Mouse (Mus musculus): Measurements from ENCODE around the gene Slc6a17.

Slc6a17 gene

DNA sequence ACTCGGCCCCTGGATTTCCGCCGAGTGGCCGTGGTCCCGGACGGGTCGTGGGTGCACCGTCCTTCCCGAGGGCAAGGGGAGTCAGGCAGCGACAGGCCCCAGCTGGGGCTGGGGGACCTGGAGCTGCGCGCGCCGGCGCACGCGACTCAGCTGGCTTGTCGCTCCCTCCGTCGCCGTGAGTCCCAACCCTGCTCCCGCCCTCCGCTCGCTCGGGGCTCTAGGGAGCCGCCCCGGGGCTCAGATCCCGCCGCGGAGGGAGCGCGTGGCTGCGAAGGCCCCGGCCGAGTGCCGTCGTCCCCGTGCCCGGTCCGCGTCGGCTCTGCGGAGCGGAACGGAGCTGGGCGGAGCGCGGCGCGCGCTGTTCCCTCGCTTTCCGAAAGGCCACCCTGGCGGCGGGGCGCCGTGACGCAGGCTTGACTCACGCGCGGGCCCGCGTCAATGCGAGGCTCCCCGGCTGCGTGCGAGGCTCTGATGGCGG is at the start of gene Slc6a17:
Gene Slc6a17, minus strand, starts transcription at position 388 of the 478 bp plus-strand sequence.
- no peak for TF ChIP-seq GATA4 (IDR thresholded peaks at IDR 0.05; ENCODE audit: insufficient replicate concordance, low read length)

DNA sequence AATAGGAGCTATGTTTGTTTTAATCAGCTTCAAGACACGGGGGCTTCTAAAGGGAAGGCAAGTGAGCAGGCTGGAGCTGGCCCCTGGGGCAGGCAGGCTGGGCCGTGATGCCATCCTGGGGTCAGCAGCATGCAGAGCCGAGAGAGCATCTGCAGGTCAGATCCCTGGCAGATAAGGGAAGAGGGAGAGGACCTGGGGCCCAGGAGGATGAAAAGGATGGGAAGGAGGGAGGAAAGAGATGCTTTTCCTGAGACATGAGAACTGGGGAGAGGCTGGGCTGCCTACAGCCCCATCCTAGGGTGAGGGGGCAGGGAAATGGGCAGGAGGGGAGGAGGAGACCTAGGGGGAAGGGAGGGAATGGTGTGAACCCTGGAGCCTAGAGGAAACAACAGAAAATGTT is 47.5 kb upstream of the Slc6a17 start:
- TF ChIP-seq GATA4 (IDR thresholded peaks at IDR 0.05; ENCODE audit: insufficient replicate concordance, low read length) = no peak

DNA sequence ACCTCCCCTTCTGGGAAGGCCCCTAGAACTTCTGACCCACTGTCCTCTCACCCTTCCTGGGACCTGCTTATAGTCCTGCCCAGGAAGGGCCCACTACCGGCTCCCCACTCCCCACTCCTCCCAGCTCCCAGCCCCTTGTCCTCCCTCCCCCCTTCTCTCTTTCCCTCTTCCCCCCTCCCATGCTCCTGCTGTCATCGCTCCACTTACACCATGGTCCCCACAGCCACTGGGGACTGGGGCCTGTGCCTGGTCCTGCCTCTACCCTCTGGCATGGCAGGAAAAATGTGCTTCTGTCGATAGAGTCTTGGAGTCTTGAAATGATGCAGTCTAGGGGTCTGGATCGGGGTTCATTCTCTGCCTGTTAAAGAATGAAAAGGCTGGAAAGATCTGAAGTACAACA is 46.1 kb upstream of the Slc6a17 start:
- no peak for TF ChIP-seq GATA4 (IDR thresholded peaks at IDR 0.05; ENCODE audit: insufficient replicate concordance, low read length)

DNA sequence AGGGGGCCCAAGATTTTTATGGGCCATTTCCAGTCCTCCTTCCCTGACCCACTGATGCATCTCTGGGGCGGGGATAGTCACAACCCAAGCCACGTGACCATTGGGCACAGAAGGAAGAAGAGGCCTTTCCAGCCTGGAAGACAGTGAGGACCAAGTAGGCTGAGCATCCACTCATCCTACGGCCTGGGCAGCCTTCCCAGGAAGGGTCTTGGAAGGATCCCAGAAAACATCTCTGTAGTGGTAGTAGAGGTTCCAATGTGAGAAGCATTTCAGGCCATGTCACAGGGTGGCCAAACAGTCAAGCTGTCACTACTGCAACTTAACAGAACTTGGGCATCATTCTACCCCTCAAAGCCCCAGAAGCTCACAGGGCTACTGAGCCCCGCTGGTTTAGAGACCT is 44.8 kb upstream of the Slc6a17 start:
- no peak for TF ChIP-seq GATA4 (IDR thresholded peaks at IDR 0.05; ENCODE audit: insufficient replicate concordance, low read length)

DNA sequence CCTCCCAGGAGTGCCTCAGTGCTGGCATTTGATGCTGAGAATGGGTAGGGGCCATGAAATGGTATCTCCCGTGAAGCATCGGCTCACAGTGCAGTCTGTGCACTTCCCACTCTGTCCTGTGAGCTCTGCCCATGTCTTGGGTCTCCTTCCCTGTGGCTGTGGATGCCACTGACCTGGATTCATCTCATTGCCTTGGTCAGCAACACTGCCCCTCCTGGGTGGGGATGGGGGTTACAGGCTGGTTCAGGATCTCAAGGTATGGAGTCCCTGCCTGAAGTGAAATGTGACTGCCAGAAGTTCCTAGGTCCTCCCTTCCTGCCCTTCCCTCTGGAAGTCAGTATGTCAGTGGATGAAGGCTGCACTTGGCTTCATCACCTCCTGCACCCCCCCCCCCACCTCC is 44.3 kb upstream of the Slc6a17 start:
- no peak for TF ChIP-seq GATA4 (IDR thresholded peaks at IDR 0.05; ENCODE audit: insufficient replicate concordance, low read length)

DNA sequence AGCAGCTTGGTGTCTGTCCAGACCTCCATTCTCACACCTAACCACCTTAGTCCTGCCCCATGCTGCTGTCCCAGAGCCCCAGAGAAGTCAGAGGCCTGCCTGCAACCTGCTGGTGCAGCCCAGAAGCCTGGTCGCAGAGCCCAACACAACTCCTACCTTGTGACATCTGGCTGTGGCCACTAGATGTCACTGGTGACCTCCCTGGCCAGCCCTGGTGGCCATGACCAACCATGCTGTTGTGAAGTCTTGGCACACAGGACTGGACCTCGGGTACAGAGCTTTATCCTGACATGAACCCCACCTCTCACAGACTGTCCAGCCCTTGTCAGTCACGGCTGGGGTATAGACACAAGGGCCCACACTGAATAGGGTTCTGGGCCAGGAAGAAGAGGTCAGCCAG is 41.4 kb upstream of the Slc6a17 start:
- no peak for TF ChIP-seq GATA4 (IDR thresholded peaks at IDR 0.05; ENCODE audit: insufficient replicate concordance, low read length)

DNA sequence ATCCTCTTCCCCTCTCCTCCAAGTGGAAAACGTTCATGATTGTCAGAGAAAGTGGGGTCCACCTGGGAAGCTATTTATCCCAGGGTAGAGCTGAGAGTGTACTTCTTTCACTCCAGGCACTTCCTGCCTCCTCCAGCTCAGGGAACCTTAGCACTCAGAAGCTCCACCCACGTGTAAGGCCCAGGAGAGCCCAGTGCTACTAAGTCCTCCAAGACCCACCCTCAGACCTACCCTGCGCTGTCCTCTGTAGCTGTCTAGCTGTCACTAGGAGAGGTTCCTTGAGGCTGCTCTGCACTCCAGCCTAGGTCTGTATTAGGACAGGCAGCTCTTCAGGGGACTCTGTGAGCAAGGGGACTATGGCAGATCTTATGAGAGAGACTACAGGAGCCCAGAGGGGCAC is 40.9 kb upstream of the Slc6a17 start:
- TF ChIP-seq GATA4 (IDR thresholded peaks at IDR 0.05; ENCODE audit: insufficient replicate concordance, low read length) = no peak

DNA sequence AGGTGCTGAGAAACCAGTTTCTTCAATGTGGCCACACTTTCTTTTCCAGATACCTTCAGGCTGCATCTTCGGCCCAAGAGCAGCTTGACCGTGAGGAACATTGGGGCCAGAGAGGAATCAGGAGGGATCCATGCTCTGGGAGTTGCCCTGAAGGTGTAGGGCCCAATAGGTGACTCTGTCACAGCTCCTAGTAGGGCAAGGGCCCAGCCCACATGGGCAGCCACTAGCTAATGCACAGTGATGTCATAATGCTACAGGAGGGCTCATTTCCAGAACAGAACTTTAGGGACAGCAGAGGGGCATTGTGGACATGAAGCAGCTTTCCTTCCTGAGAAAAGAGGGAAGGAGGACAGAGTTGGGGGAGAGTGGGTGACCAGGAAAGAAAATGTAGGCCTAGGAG is 37.0 kb upstream of the Slc6a17 start, which contains the start of gene Ubl4b:
Gene Ubl4b, minus strand, starts transcription at position 232 of the 400 bp plus-strand sequence.
- no peak for TF ChIP-seq GATA4 (IDR thresholded peaks at IDR 0.05; ENCODE audit: insufficient replicate concordance, low read length)

DNA sequence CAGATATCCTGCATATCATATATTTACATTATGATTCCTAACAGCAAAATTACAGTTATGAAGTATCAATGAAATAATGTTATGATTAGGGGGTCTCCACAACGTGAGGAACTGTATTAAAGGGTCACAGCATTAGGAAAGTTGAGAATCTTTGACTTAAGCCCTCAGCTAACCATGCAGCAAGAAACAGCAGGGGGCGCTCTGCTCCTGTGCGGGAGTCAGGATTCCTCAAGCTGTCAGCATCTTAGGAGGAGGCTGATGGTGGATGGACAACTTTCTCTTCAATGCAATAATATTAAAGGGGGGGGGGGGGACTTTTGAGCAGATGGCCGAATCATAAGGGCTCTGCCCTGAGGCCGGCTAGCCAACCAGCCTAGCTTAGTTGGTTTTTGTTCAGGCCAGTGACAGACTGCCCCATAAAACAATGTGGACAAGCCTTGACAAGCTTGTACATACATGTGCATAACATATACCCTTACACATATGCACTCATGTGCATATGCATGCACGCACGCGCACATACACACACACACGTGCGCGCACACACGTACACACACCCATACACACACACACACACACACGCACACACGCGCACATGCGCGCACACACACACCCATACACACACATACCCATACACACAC is 32.7 kb upstream of the Slc6a17 start:
- TF ChIP-seq GATA4 (IDR thresholded peaks at IDR 0.05; ENCODE audit: insufficient replicate concordance, low read length) = no peak

DNA sequence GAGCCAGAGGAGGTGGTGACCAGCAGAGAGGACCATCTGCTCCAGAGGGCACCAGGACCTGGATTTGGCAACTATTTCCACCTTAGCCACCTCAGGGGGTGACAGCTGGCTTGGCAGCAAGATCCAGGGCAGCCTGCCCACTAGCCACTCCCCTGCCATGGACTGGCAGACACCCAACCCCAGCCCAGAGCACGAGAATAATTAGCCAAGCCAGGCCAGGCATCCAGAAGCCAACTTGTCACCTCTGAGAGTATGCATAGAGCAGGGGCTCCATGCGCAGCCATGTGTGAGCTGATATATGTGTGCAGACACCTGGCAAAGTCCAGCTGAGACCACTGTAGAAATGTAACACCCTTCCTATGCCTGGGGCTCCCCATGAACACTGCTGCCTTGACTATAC is 29.1 kb upstream of the Slc6a17 start:
- no peak for TF ChIP-seq GATA4 (IDR thresholded peaks at IDR 0.05; ENCODE audit: insufficient replicate concordance, low read length)

DNA sequence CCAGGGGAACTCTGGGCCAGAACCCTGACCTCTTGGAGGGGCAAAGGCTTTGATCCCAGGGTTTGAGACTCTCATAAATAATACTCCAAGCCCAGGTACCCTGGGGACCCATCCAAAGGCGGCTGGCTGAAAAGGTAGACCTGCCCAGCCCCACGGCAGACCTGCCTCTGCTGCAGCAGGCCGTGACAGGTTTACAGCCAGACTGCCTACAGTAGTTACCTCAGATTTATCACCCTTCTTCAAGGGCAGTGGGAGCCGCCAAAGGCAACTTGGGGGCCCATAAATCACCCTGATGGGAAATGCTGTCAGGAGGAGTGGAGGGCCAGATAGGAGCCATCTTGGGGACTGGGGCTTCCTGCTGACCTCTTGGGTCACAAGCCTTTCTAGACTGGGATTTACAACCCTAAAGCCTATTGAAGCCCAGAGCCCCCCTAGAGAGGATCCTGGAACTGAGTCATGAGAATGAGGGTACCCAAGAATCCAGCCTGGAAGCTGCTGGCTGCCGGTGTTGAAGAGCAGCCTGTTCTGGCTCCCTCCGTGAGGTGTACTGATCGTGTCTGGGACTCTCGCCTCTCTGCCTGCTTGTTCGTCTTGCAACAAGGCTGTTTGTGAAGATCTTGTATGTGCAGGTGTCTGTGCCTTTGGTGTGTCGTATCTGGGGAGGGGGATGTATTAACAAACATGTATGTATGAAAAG is 28.0 kb upstream of the Slc6a17 start:
- TF ChIP-seq GATA4 (IDR thresholded peaks at IDR 0.05; ENCODE audit: insufficient replicate concordance, low read length) = no peak

DNA sequence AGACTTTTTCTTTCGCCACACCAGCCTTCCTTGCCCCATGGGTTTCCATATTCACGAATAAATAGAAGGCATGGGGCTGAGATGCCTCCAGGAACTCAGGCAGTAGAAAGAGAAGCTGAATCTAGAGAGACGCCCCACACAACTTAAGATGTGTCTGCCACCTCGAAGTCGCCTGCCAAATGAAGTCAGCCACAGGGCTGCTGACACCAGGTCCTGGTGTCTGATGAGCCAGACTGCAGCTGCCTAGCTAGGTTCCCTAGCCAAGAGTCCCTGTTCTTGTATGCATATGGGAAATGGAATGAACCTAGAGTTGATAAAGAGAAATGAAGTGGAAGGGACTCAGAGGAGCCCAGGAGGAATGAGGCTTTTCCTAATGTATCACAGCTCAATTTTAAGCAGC is 27.5 kb upstream of the Slc6a17 start:
- TF ChIP-seq GATA4 (IDR thresholded peaks at IDR 0.05; ENCODE audit: insufficient replicate concordance, low read length) = no peak

DNA sequence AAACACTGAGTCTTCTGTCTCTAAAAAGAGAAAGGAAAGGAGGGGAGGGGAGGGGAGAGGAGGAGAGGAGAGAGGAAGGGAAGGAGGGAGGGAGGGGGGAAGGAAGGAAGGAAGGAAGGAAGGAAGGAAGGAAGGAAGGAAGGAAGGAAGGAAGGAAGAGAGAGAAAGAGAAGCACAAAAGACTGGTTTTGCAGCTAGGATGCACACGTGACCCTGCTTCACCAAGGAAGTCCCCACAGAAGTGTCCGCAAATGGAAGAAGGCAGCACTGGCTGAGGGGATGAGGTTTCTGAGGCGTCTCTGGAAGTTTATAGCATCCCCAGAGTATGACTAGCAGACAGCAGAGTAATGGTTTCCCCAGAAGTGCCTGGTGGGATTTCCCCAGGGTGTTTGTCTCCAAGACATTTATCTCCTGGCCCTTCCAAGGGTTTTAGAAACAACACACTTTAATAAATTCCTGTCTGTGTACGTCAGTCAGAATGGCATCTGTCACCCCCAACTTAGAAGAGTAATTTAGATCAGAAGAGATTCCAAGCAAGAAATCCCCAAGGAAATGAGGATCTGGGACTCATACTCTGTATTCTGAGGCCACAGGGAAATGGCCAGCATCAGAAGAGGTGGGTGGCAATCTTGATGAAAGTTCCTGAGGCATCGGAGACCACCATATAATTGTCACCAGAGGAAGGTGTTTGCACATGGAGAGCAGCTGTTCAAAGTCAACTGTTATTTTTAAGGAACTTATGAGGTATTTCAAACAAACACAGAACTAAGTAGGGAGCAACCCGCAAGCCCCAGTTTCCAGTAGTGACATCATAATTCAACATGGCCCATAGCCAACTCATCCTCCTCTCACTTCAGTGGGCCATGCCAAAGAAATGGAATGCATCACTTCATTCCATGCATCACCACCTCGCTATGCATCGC is 25.6 kb upstream of the Slc6a17 start:
- no peak for TF ChIP-seq GATA4 (IDR thresholded peaks at IDR 0.05; ENCODE audit: insufficient replicate concordance, low read length)

DNA sequence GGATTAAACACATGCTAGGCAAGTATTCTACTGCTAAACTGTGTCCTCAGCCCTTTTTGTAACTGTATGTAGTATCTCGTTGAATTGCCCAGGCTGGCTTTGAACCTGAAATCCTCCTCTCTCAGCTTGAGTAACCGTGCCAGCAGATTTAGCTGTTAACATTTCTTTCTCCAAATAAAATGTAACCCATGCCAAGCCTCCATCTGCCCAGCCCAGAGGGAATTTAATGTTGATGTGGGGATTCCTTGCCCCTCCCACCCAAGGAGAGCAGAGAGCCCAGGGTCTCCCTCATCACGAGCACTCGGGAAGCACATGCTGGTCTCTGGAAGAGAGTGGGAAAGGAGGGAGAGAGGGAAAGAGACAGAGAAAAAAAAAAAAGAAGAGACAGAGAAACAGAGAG is 24.8 kb upstream of the Slc6a17 start:
- TF ChIP-seq GATA4 (IDR thresholded peaks at IDR 0.05; ENCODE audit: insufficient replicate concordance, low read length) = no peak

DNA sequence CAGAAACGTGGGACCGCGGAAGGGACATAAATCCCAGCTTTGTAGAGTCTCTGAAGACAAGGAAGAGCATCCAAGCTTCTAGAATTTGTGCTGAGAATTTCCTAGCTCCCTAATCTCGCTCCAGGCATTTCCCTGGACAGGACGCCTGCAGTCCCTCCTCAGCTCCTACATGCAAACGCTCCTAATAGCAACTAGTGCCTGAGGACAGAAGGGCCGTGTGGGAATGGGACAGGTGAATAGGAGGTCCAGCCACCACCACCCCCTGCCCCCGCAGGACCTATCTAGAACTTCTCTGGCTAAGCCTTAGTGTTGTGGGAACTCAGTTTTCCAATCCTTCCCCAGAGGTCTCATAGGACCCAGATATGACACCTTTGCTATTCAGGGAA is 19.7 kb upstream of the Slc6a17 start:
- TF ChIP-seq GATA4 (IDR thresholded peaks at IDR 0.05; ENCODE audit: insufficient replicate concordance, low read length) = no peak

Data from liver, adult (tissue).